Mouse (Mus musculus) heart, adult 2 months (tissue): ENCODE measurements around the gene Camta1. TPM values are rescaled to one million over a fixed set of nuclear protein-coding genes. Genes with fewer than 3 reads are reported as not detected.
A peak's percentile ranks its signal among the peaks of the same experiment; 100 is the strongest.

Experiments
- DNase-seq, 2 experiments: peaks; one replicate each; pipeline ENCODE4 v3.0.0; 2021
- H3K27ac ChIP-seq: fragments of 200-600 bp; 2 replicates; pipeline ENCODE4 v1.8.1; 2022
- H3K27me3 ChIP-seq: fragments of 200-500 bp; 2 replicates; pipeline ENCODE4 v1.6.1; 2012; ENCODE audit warnings: mild to moderate bottlenecking, low read length, inconsistent platforms, mixed read lengths; ENCODE audit not compliant: control insufficient read depth, insufficient read depth
- H3K36me3 ChIP-seq: fragments of 200-500 bp; 2 replicates; pipeline ENCODE4 v1.6.1; 2012; ENCODE audit warnings: low read length, inconsistent platforms; ENCODE audit not compliant: control insufficient read depth, insufficient read depth
- H3K4me1 ChIP-seq: fragments of 200-500 bp; 2 replicates; pipeline ENCODE4 v1.6.1; 2011; ENCODE audit warnings: low read length; ENCODE audit not compliant: control insufficient read depth, insufficient read depth
- H3K4me3 ChIP-seq: fragments of 200-600 bp; 2 replicates; pipeline ENCODE4 v1.8.1; 2022
- H3K79me2 ChIP-seq: fragments of 200-500 bp; replicated peaks from 2 replicates; pipeline ENCODE4 v1.6.1; 2012; ENCODE audit warnings: mild to moderate bottlenecking, inconsistent platforms, low read length, moderate library complexity, mixed read lengths; ENCODE audit not compliant: control insufficient read depth, insufficient read depth
- H3K9ac ChIP-seq: fragments of 200-500 bp; 2 replicates; pipeline ENCODE4 v1.6.1; 2012; ENCODE audit warnings: low read depth, mild to moderate bottlenecking, control low read depth, inconsistent platforms, low read length, mixed read lengths
- CTCF ChIP-seq: fragments of 200-600 bp; IDR thresholded peaks from 2 replicates; pipeline ENCODE4 v1.8.1; 2022; ENCODE audit warnings: antibody characterized with exemption, mild to moderate bottlenecking, moderate library complexity
- EP300 ChIP-seq: fragments of 200-500 bp; IDR thresholded peaks from 2 replicates; pipeline ENCODE4 v1.6.1; 2011; ENCODE audit warnings: low read depth, low read length, control low read depth; ENCODE audit not compliant: insufficient read depth
- POLR2A ChIP-seq: fragments of 200-500 bp; IDR thresholded peaks from 2 replicates; pipeline ENCODE4 v1.6.1; 2011; ENCODE audit warnings: mild to moderate bottlenecking, low read depth, low read length, control low read depth; ENCODE audit not compliant: insufficient read depth
- WGBS: fragments of 180-500 bp; shearing (Covaris S2); methylation state at CpG from one replicate; pipeline ENCODE4 v1.1.7; 2018; 5-methylcytosine and 5-hydroxymethylcytosine counted together
- intact Hi-C: fragments of 180-260 bp; cut with DNase I; formaldehyde crosslinking; loops from one replicate; pipeline ENCODE4 v1.15.1; 2025
- polyA plus RNA-seq: library from polyadenylated mRNA; depleted of rRNA; stranded (reverse); fragments of >200 nt; gene quantifications from 2 replicates; pipeline ENCODE4 v1.2.3, GENCODE M21; 2012
- total RNA-seq, 2 experiments: library from RNA; stranded (reverse); gene quantifications; 2 replicates each; pipeline ENCODE4 v1.2.3; 2021

Gene Camta1
- total and polyA plus RNA-seq, 3 experiments, result 39.4 to 234 (median 208) TPM

- Histone ChIP-seq H3K4me3 (no peak overlapping the region), H3K27me3 (no peaks in the 10 kb centered on the region), H3K9ac (no peak overlapping the region), H3K36me3 (no peaks in the 10 kb centered on the region), H3K4me1 (peaks cover 5% of the 10 kb centered on the region), H3K79me2 (no peaks in the 10 kb centered on the region), H3K27ac (no peak overlapping the region)
- WGBS, result 48% methylated on average over 5 of the region's 5 CpGs
- TF ChIP-seq CTCF, result no peak
- TF ChIP-seq POLR2A, result no peak
- TF ChIP-seq EP300, result no peak
- DNase-seq, result peak in 1 of 2 experiments; percentile 21
- intact Hi-C loops, result no loop called here
Observed at GRCm38 (mm10) chr4:151539881-151540280, 321.8 kb downstream of the Camta1 start.

- Histone ChIP-seq H3K27me3 (no peaks in the 10 kb centered on the region), H3K9ac (no peak overlapping the region), H3K4me3 (no peak overlapping the region), H3K79me2 (no peaks in the 10 kb centered on the region), H3K36me3 (no peaks in the 10 kb centered on the region), H3K27ac (no peak overlapping the region), H3K4me1 (peaks cover 5% of the 10 kb centered on the region)
- intact Hi-C loops, result no loop called here
- 81% methylated on average over 10 of the region's 10 CpGs for WGBS
- DNase-seq, result no peak
- TF ChIP-seq EP300 (no peak), CTCF (no peak), POLR2A (no peak)
Observed at GRCm38 (mm10) chr4:151539167-151539525, 322.5 kb downstream of the Camta1 start.

- 82% methylated on average over 18 of the region's 18 CpGs for WGBS
- no peaks in the 10 kb centered on the region for H3K27me3 ChIP-seq
- no peak overlapping the region for H3K4me3 ChIP-seq
- no peak overlapping the region for H3K9ac ChIP-seq
- no peak for TF ChIP-seq POLR2A
- no peak for TF ChIP-seq CTCF
- no peak for TF ChIP-seq EP300
- no peak overlapping the region for H3K27ac ChIP-seq
- intact Hi-C loops, result no loop called here
- DNase-seq, result no peak
- no peaks in the 10 kb centered on the region for H3K79me2 ChIP-seq
- H3K36me3 ChIP-seq, result no peaks in the 10 kb centered on the region
- H3K4me1 ChIP-seq, result peaks cover 5% of the 10 kb centered on the region
Observed at GRCm38 (mm10) chr4:151538446-151539166, 323.1 kb downstream of the Camta1 start.

GRCm38 (mm10) chr4:151535916-151536450, 325.7 kb downstream of the Camta1 start:
- peaks cover 5% of the 10 kb centered on the region for H3K4me1 ChIP-seq
- H3K27me3 ChIP-seq, result no peaks in the 10 kb centered on the region
- H3K4me3 ChIP-seq, result no peak overlapping the region
- no peaks in the 10 kb centered on the region for H3K36me3 ChIP-seq
- H3K79me2 ChIP-seq, result no peaks in the 10 kb centered on the region
- DNase-seq, result no peak
- TF ChIP-seq POLR2A (no peak), EP300 (no peak), CTCF (no peak)
- H3K9ac ChIP-seq, result no peak overlapping the region
- 40% methylated on average over 9 of the region's 9 CpGs for WGBS
- intact Hi-C loops, result no loop called here
- no peak overlapping the region for H3K27ac ChIP-seq

- DNase-seq, result no peak
- Histone ChIP-seq H3K4me1 (no peaks in the 10 kb centered on the region), H3K27ac (no peak overlapping the region), H3K9ac (no peak overlapping the region), H3K27me3 (no peaks in the 10 kb centered on the region), H3K79me2 (no peaks in the 10 kb centered on the region), H3K4me3 (no peak overlapping the region), H3K36me3 (no peaks in the 10 kb centered on the region)
- WGBS, result 48% methylated on average over 10 of the region's 10 CpGs
- TF ChIP-seq EP300, result peak; percentile 51; the same call in 1 of the 2 replicates
- TF ChIP-seq CTCF, result no peak
- no peak for TF ChIP-seq POLR2A
- intact Hi-C loops, result no loop called here
Observed at GRCm38 (mm10) chr4:151533451-151533850, 328.2 kb downstream of the Camta1 start.

- no peak overlapping the region for H3K4me3 ChIP-seq
- intact Hi-C loops, result no loop called here
- 94% methylated on average over 4 of the region's 4 CpGs for WGBS
- H3K79me2 ChIP-seq, result no peaks in the 10 kb centered on the region
- H3K9ac ChIP-seq, result no peak overlapping the region
- TF ChIP-seq POLR2A, result no peak
- TF ChIP-seq CTCF, result no peak
- no peak for TF ChIP-seq EP300
- no peak overlapping the region for H3K27ac ChIP-seq
- H3K27me3 ChIP-seq, result no peaks in the 10 kb centered on the region
- no peaks in the 10 kb centered on the region for H3K4me1 ChIP-seq
- H3K36me3 ChIP-seq, result no peaks in the 10 kb centered on the region
- DNase-seq, result no peak
Observed at GRCm38 (mm10) chr4:151528436-151528835, 333.2 kb downstream of the Camta1 start.
